Mouse (Mus musculus) left cerebral cortex, postnatal 25 days (tissue): Measurements from ENCODE around the gene Nrm. TPM values are rescaled to one million over a fixed set of nuclear protein-coding genes. Genes with fewer than 3 reads are reported as not detected.
"Not testable (repeated sequence)": the region's sequence is repeated elsewhere in the genome, so short reads cannot be mapped to it uniquely, and the experiment has no call there.

Source experiments
- DNase-seq, 2 experiments: peaks; one replicate each; pipeline ENCODE4 v3.0.0; 2022; ENCODE audit warnings: low spot score in 2 of 2, mixed read lengths in 1 of 2
- intact Hi-C: fragments of 180-260 bp; cut with DNase I; formaldehyde crosslinking; loops from one replicate; pipeline ENCODE4 v1.15.1; 2025
- total RNA-seq, 2 experiments: library from RNA; stranded (reverse); gene quantifications; 2 replicates each; pipeline ENCODE4 v1.2.3; 2021

Gene Nrm
- total RNA-seq, 2 experiments from 2014 or later = 3.2 to 3.6 TPM

DNA sequence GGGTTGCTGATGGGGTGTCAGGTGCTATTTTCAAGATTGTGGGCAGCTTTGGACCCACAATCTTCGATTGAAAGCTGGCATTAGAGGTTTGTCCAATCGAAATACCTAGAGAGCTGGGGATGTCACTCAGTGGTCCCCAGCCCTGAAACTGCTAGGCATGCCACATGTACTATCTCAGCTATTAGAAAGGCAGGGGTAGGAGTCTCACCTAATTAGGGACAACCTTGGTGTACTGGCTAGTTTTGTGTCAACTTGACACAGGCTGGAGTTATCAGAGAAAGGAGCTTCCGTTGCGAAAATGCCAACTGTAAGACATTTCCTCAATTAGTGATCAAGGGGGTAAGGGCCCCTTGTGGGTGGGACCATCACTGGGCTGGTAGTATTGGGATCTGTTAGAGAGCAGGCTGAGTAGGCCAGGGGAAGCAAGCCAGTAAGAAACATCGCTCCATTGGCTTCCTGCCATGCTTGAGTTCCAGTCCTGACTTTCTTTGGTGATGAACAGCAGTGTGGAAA is 27.8 kb upstream of the Nrm start:
- DNase-seq = no peak
- intact Hi-C loops = loop anchor here (10.0 kb wide), 1 partner anchor 142 kb away; the partner anchor contains the start of gene Gnl1

DNA sequence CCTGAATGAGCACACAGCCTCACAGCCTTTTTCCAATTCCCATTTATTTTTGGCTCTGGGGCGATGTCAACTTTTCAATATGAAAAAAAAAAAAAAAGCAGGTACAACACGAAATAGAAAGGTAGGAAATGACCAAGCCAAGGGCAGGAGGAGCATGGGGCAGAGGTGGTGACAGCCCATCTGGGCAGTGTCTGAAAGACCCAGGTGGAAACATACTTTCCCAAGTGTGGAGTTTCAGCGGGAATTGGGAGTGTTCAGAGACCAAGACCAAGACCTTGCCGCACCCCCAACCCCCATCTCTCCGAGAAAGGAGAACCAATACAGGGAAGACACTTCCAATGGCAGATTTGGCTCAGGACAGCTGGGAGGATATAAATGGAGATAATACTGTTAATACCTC is 27.2 kb upstream of the Nrm start:
- intact Hi-C loops = loop anchor here (10.0 kb wide), 1 partner anchor 141 kb away; the partner anchor contains the start of gene Gnl1
- DNase-seq = no peak

DNA sequence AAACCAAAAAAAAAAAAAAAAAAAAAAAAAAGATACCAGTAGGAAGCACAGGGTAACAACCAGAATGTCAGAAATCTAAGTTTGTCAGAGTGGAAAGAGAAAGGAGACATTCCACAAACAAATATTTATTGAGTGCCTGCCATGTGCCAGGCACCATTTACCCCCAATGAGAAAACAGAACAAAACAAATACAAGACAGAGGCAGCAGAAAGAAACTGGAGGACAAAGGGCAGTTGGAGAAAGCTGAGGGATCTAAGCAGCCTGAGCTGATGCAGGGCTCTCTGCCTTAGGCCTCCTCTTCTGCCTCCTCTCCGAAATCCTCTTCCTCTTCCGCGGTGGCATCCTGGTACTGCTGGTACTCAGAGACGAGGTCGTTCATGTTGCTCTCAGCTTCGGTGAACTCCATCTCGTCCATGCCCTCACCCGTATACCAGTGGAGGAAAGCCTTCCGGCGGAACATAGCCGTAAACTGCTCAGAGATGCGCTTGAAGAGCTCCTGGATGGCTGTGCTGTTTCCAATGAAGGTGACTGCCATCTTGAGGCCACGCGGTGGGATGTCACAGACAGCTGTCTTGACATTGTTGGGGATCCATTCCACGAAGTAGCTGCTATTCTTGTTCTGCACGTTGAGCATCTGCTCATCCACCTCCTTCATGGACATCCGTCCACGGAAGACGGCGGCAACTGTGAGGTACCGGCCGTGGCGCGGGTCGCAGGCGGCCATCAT is 26.3 kb upstream of the Nrm start:
- intact Hi-C loops = loop anchor here (5.0 to 10.0 kb wide), 2 partner anchors 82 to 140 kb away; partner anchors contain the start of genes Gnl1, Mrps18b and Ppp1r10
- peak; percentile 50 to 54 for DNase-seq

DNA sequence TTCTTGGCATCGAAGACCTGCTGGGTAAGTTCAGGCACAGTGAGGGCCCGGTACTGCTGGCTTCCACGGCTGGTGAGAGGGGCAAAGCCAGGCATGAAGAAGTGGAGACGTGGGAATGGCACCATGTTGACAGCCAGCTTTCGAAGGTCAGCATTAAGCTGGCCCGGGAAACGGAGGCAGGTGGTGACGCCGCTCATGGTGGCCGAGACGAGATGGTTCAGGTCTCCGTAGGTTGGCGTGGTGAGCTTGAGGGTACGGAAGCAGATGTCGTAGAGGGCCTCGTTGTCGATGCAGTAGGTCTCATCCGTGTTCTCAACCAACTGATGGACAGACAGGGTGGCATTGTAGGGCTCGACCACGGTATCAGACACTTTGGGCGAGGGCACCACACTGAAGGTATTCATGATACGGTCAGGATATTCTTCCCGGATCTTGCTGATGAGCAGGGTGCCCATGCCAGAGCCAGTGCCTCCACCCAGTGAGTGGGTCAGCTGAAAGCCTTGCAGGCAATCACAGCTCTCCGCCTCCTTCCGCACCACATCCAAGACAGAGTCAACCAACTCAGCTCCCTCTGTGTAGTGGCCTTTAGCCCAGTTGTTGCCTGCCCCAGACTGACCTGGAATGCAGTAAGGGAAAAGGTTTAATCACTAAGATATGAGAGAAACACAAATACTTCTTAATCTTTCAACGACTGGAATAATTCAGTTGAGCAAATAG is 25.5 kb upstream of the Nrm start:
- DNase-seq = no peak
- intact Hi-C loops = loop anchor here (2.0 to 10.0 kb wide), 3 partner anchors 37 to 139 kb away; partner anchors contain the start of genes Gnl1, Mrps18b and Ppp1r10

DNA sequence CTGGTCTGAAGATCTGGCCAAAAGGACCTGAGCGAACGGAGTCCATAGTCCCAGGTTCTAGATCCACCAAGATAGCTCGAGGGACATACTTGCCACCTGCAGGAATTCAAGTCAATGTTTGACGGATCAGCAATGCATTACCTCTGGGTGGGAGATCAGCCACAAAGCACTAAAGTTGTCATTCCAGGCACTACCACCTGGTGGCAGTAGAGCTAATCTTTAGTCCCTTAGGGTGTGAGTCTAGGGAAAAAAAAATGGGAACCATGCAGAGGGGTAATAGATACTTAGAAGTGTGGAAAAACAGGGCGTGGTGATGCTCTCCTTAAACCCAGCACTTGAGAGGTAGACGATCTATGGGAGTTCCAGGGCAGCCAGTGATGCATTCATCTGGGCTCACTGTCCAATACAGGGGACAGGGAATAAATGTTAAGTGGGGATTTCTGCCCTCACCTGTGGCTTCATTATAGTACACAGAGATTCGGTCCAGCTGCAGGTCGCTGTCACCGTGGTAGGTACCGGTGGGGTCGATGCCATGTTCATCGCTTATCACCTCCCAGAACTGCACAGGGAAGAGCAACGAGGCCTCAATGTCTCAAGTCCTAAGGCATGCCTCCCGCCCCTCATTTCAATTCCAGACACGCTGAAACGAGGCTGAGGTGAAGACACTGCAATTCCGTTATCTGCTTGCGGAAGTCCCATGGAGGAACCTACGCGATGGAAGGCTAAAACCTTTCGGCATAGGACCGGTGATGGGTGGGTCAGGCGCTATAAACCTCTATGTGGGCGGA is 24.7 kb upstream of the Nrm start:
- DNase-seq = peak; percentile 89 to 94
- intact Hi-C loops = loop anchor here (2.0 to 10.0 kb wide), 3 partner anchors 36 to 138 kb away; partner anchors contain the start of genes Gnl1, Mrps18b and Ppp1r10

DNA sequence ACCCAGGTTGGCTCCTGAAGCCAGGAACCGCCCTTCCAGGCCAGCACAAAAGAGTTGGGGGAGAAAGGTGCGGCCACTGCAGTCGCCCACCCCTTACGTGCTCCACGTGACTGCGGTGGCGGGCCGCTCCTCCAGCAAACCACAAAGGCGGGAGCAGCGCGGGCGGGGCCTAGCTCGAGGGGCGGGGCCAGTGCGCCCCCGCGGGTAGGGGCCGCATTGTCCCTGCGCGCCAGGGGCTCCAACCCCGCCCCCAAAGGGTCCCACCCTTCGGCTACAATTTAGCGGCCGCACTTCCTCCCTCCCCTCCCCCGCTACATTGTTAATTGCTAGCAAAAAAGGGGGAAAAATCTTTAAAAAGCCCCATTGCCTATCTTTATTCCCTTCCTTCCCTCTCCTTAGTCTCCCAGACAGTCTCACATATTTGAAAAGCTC is 24.1 kb upstream of the Nrm start:
- peak; percentile 86 to 88 for DNase-seq
- intact Hi-C loops = loop anchor here (2.0 to 10.0 kb wide), 3 partner anchors 36 to 138 kb away; partner anchors contain the start of genes Gnl1, Mrps18b and Ppp1r10

DNA sequence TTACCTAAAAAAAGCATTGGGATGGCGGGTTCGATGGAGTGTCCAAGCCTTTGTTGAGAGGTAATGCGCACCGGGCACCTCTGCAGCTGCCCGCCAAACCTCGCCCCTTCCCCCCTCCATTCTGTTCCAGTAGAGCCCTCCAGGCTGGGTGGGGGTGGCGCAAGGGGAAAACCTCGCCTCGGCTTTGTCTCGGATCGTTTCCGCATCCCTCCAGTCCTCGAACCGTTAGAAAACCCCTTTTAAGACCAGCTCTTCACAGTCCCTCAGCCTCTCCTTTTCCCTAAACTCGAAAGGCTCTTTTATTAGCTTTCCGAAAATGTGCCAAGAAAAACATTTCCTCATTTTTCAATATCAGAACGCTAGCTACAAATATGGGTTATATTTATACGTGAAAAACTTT is 23.6 kb upstream of the Nrm start:
- intact Hi-C loops = loop anchor here (2.0 to 10.0 kb wide), 3 partner anchors 35 to 137 kb away; partner anchors contain the start of genes Gnl1, Mrps18b and Ppp1r10

DNA sequence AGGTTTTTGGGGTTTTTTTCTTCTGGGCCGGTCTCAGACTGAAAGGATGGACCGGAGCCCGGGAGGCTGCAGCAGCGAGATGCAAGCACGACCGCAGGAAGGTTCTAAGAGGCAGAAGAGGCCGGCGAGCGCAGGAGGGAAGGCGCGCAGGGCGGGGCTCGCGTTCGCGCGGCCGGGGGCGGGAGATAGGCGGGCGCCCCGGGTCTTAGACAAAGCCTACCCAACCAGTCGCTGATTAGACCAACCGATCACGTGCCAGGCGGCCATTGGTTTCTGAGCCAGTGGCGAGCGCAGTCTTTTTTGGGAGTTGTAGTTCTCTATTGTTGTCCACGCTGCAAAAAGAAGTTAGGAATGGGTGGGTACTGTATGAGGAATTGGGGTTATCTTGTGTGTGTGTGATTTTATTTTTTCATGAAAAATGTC is 23.0 kb upstream of the Nrm start, which contains the start of gene Tubb5:
Gene Tubb5 (minus strand): TSS at position 185 of the 423 bp plus-strand sequence.
- intact Hi-C loops = loop anchor here (5.0 to 10.0 kb wide), 2 partner anchors 79 to 137 kb away; partner anchors contain the start of genes Gnl1, Mrps18b and Ppp1r10
- DNase-seq = peak; percentile 97 to 99

More for the DNA sequence above, 23.6 kb upstream of the Nrm start:
- DNase-seq = peak; percentile 47 to 52

DNA sequence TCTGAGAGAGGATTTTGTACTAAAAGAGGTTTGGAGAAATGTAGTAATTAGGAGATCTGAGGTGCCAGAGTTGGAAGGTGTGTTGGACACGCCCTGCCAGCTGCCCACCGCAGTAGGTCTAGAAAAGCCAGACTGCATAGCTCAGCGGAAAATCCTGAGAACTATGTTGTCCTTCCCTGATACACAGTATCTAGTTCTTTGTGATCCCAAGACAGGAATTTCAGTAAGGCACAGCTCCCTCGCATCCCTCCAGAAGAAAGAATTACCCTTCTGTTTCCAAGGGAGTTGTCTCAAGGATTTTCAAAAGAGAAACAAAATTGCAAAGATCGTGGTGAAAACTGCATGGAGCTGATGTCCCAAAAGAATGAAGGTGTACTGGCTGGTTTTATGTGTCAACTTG is 22.5 kb upstream of the Nrm start:
- intact Hi-C loops = loop anchor here (5.0 to 10.0 kb wide), 2 partner anchors 79 to 136 kb away; partner anchors contain the start of genes Gnl1, Mrps18b and Ppp1r10
- no peak for DNase-seq

DNA sequence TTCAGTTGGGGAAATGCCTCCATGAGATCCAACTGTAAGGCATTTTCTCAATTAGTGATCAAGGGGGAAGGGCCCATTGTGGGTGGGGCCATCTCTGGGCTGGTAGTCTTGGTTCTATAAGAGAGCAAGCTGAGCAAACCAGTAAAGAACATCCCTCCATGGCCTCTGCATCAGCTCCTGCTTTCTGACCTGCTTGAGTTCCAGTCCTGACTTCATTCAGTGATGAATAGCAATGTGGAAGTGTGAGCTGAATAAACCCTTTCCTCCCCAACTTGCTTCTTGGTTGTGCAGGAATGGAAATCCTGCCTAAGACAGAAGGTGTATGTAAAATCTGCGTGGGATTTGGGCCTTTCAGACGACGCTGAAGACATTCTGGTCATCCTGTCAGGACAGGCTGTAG is 22.1 kb upstream of the Nrm start:
- DNase-seq = not testable (repeated sequence)
- intact Hi-C loops = loop anchor here (5.0 to 10.0 kb wide), 2 partner anchors 78 to 136 kb away; partner anchors contain the start of genes Gnl1, Mrps18b and Ppp1r10

DNA sequence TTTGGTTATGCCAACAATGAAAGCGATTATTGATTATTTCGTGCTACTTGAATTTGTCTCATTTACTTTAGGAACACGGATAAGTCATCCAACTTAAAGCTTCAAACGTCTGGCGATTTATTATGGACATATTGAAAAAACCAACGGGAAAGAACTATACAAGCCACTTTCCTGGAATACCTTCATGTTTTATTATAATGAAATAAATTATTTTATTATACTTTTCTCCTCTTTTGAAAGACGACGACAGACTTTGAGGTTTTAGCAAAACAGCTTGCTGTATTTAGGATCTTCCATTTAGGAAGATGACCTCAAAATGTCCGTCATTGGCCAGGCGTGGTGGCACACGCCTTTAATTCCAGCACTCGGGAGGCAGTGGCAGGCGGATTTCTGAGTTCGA is 20.6 kb upstream of the Nrm start:
- intact Hi-C loops = no loop called here
- DNase-seq = no peak

DNA sequence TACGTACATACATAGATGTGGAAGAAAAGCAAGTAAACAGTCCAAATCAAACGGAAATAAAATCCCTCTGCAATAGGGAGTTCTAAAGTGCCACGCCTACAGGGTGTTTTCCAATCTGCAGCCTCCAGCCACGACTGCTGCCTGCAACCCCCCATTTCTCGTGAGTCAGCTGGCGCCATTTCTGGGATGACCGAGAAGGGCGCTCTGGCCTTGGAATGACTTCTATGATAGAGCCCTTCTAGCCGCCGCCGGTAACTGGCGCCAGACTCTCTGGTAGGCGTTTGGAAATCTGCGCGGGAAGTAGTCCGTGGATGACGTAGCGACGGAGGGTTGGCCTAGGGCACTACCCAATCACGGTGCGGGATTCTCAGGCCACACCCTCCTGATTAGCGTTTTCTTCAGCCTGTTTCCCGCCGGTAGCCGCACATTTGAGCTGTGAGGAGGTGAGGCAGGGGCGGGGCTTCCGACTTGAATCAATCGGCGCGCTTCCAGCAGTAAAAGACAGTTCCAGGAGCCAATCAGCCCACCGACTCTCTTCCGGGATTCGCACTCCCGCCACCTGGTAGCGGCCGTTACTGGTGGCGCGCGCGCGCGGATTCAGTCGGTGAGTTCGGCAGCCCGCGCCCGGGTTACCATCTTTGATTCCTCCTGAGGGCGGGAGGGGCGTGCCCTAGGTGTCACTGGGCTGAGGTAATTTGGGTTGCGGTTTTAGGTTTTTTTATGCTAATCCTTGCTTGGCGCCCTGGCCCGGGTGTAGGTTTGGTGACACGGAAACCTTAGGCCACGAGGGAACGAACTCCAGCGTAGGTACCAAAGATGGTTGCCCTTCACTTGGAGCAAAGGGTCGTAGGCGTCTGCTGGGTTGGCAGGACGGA is 19.8 kb upstream of the Nrm start, which contains the start of gene Mdc1:
Gene Mdc1 (plus strand): TSS at position 440 of the 875 bp plus-strand sequence.
- DNase-seq = peak; percentile 100
- intact Hi-C loops = no loop called here

DNA sequence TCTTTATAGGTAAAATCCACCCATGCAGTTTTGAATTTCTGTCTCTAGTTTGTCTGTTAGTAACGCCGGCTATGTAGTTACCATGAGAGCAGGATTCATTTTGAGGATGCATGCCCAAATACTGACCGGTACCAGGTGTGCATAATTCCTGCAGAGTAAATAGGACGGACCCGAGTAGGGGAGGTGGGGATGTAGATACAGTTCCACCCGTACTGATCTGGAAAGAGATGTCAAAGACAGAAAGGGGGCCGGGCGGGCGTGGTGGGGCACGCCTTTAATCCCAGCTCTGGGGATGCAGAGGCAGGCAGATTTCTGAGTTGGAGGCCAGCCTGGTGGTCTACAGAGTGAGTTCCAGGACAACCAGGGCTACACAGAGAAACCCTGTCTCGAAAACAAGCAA is 19.1 kb upstream of the Nrm start:
- intact Hi-C loops = loop anchor here (2.0 kb wide), 1 partner anchor 19 kb away; the partner anchor contains the start of gene Nrm
- no peak for DNase-seq

DNA sequence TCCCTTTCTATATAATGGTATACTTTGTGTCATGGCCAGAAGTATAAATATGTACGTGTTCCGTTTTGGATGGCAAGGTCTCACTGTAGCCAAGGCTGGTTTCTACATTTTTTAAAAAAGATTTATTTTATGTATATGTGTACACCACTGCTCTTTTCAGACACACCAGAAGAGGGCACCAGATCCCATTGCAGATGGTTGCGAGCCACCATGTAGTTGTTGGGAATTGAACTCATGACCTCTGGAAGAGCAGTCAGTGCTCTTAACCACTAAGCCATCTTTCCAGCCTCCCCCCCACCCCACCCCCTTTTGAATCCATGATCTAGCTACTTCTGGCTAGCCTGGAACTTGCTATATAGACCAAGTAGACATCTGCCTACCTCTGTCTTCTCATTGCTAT is 17.6 kb upstream of the Nrm start:
- DNase-seq = no peak
- intact Hi-C loops = loop anchor here (2.0 kb wide), 1 partner anchor 17 kb away; the partner anchor contains the start of gene Nrm

DNA sequence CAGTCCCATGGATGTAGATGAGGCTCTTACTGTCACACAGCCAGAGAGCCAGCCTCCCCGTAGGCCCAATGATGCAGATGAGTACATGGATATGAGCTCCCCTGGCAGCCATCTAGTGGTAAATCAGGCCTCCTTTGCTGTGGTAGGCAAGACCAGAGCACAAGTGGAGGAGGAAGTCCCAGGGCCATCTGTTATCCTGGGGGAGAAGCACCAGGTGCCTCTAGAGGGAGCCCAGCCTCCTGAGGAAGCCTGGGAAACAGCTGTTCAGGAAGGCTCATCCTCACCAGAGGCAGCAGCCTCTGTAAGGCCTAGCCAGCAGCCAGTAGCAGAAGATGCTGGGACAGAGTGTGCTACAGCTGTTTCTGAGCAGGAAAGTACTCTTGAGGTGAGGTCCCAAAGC is 13.0 kb upstream of the Nrm start:
- intact Hi-C loops = no loop called here
- peak in 1 of 2 experiments; percentile 78 for DNase-seq

DNA sequence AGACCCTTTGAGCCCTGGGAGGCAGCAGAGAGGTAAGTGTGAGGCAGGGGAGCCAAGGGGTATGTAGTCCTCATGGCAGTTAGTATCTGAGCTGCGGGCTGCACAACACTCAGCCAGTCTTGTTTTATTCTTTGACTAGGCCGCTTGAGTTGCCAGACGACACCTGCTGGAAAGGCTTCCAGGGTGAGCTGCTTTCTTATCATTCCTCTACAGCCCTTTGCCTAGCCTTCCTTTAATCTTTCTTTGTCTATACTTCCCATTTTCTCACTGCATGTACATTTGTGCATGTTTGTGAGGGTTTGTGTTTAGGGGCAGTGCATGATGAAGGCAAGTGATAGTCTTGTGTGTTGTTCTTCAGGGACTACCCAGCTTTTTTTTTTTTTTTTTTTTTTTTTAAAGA is 10.1 kb upstream of the Nrm start:
- intact Hi-C loops = no loop called here
- DNase-seq = no peak

DNA sequence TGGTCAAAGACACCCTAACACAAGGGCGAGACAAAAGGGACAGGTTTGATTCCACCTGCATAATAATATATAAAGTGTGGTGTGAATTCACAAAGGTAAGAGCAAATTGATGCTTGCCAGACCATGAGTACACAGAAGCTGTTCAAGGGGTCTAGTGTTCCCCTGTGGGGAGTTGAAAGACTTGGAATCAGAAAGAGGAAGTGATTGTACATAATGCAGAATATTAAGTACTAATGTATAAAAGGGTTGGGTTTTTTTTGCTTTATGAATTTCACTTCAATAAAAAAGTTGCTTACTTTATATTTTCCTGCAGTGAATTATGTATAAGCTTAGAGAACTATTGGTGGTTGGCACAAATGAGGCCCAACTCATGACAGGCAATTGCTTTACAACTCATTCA is 1.7 kb upstream of the Nrm start:
- DNase-seq = no peak
- intact Hi-C loops = no loop called here

DNA sequence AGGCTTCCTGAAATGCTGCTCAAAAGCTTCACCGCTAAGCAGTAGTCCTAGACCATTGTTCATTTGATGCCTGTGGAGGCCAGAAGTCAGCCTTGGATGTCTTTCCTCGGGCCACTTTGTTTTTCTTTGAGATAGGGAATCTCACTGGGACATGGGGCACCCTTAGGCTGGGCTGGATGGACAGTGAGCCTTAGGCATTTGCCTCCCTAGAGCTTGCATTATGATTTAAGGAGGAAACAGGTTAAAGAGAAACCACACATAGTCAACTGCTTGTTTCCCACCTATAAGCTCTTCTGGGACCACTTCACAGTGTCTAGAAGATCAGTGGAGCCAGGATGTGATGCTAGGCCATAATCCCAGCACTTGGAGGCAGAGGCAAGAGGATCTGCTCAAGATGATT is 1.3 kb upstream of the Nrm start:
- intact Hi-C loops = loop anchor here (2.0 kb wide), 1 partner anchor 17 kb away; no protein-coding TSS in a partner anchor
- no peak for DNase-seq
